Mouse (Mus musculus) heart, postnatal 0 days (tissue): ENCODE results near the gene Lix1l.

Experiments
- CTCF ChIP-seq: IDR thresholded peaks from 2 replicates; pipeline ENCODE4 v1.5.1; 2016; ENCODE audit warnings: antibody characterized with exemption, control low read depth, low read depth
- EP300 ChIP-seq: IDR thresholded peaks from 2 replicates; pipeline ENCODE4 v1.6.1; 2016; ENCODE audit warnings: antibody characterized with exemption, low read depth

GRCm38 (mm10) chr3:96558159-96558558 lies 42.8 kb upstream of the Lix1l start:
- TF ChIP-seq CTCF = 0 out of 2 replicates have a peak, but pooled peaks have one; percentile 0
- TF ChIP-seq EP300 = no peak
